Mouse (Mus musculus) kidney, adult 2 months (tissue): ENCODE data around the gene Pfpl.

Experiments used
- CTCF ChIP-seq: fragments of 200-500 bp; conservative IDR thresholded peaks from 2 replicates; pipeline ENCODE4 v1.5.1; 2011; ENCODE audit warnings: low read depth, mild to moderate bottlenecking, control low read depth, low read length, moderate library complexity, mixed read lengths; ENCODE audit not compliant: insufficient read depth, insufficient read length
- POLR2A ChIP-seq: fragments of 200-500 bp; IDR thresholded peaks from one replicate; pipeline ENCODE4 v1.6.1; 2011; ENCODE audit warnings: low read depth, low read length, control low read depth

GRCm38 (mm10) chr19:12462851-12463721 lies 35.4 kb downstream of the Pfpl start:
- TF ChIP-seq CTCF = no peak
- no peak for TF ChIP-seq POLR2A
